8 mouse cellular contexts compared by ENCODE assay signal in the genomic region with DNA sequence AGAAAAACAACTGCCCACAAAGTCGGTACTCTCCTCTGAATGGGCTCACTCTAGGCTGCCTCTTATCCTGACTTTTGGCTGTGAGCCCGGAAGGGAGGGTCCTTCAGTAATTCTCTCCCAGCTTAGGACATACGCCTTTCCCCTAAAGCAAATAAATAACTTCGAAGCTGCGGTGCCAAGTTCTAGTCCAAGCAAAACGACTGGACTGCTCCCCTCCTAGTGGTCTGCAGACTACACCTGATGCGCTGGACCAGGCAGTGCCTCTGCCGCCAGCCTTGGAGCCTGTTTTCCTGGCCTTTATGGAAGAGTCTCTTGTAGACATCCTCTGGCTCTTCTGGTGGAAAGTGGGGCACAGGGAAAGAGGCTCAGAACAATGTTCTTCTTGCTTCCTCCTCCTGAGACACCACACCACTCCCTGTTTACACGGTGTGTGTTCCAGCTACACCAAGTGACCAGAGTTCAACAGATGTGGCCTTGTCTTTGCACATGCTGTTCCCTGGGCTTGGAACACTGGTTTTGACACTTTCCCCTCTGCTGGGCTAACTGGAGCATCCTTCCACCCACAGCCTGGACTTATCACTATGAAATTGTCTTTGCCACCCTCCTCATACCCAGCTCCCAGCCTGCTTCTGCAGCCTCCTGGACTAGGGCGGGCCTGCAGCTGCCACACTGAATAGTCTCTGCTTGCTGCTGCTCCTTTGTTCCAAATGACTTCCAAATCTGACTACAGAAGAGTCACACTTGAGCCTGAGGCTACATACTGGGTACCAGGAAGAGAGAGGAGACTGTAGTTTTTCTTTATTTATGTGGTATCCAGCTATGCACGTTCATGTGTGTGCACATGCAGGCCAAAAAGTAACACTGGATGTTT. TPM values are rescaled to one million over a fixed set of nuclear protein-coding genes. Genes with fewer than 3 reads are reported as not detected.
DNase-seq lines count a peak whose midpoint lies in the region; ATAC-seq and TF ChIP-seq lines count a peak whose summit lies in the region.

No protein-coding gene starts in this region.

- H3K9me3 ChIP-seq in heart, embryonic 15.5 days (replicated peaks) = no peaks in the 10 kb centered on the region
- H3K9me3 ChIP-seq in kidney, embryonic 16.5 days (ENCODE audit: low read length) = no peaks in the 10 kb centered on the region

- DNase-seq in retina, postnatal 1 day = peak; percentile 67
- DNase-seq in retina, embryonic 14.5 days (ENCODE audit: low spot score) = no peak

- H3K27ac ChIP-seq in embryonic fibroblast, embryonic 13.5 days (ENCODE audit: insufficient read depth, low read length) = peak overlapping the region; percentile 60
- peak overlapping the region; percentile 81 for H3K27ac ChIP-seq in heart, embryonic 15.5 days
- 0 out of 2 replicates have a peak overlapping the region, but pooled peaks have one; percentile 46 for H3K27ac ChIP-seq in kidney, embryonic 16.5 days (ENCODE audit: low read length)
- peak overlapping the region; percentile 90 for H3K27ac ChIP-seq in testis, adult 2 months (ENCODE audit: control insufficient read depth, insufficient read depth, low read depth, low read length)

- no peak overlapping the region for H3K9ac ChIP-seq in heart, embryonic 15.5 days
- H3K9ac ChIP-seq in kidney, embryonic 16.5 days (replicated peaks; ENCODE audit: low read length) = 0 out of 2 replicates have a peak overlapping the region, but pooled peaks have one; percentile 13

- no peak overlapping the region for H3K4me3 ChIP-seq in embryonic fibroblast, embryonic 13.5 days (ENCODE audit: insufficient read depth, low read length)
- H3K4me3 ChIP-seq in heart, embryonic 15.5 days = no peak overlapping the region
- H3K4me3 ChIP-seq in kidney, embryonic 16.5 days (ENCODE audit: low read length) = no peak overlapping the region
- H3K4me3 ChIP-seq in testis, adult 2 months (ENCODE audit: control insufficient read depth, low read depth, low read length) = no peak overlapping the region

- WGBS in heart, embryonic 15.5 days = 34% methylated on average over 11 of the region's 11 CpGs
- 30% methylated on average over 11 of the region's 11 CpGs for WGBS in kidney, embryonic 16.5 days

- TF ChIP-seq CTCF in embryonic fibroblast, embryonic 13.5 days (IDR thresholded peaks at IDR 0.05; ENCODE audit: borderline replicate concordance, insufficient read depth, low read length) = no peak
- TF ChIP-seq CTCF in testis, adult 2 months (IDR thresholded peaks at IDR 0.05; ENCODE audit: control insufficient read depth, insufficient read depth, insufficient replicate concordance, low read depth, low read length) = no peak

- peak overlapping the region; percentile 29; the same call in 1 of the 2 replicates for H3K4me2 ChIP-seq in heart, embryonic 15.5 days
- H3K4me2 ChIP-seq in kidney, embryonic 16.5 days (replicated peaks; ENCODE audit: low read depth, low read length) = no peak overlapping the region

- no peaks in the 10 kb centered on the region for H3K27me3 ChIP-seq in heart, embryonic 15.5 days
- H3K27me3 ChIP-seq in kidney, embryonic 16.5 days (ENCODE audit: insufficient read depth, low read length) = no peaks in the 10 kb centered on the region
- no peaks in the 10 kb centered on the region for H3K27me3 ChIP-seq in testis, adult 2 months (ENCODE audit: control insufficient read depth, insufficient read depth, low read length)

- H3K4me1 ChIP-seq in embryonic fibroblast, embryonic 13.5 days (ENCODE audit: control insufficient read depth, insufficient read depth, low read length) = peaks cover 6% of the 10 kb centered on the region
- H3K4me1 ChIP-seq in heart, embryonic 15.5 days (replicated peaks) = peaks cover 74% of the 10 kb centered on the region
- peaks cover 31% of the 10 kb centered on the region for H3K4me1 ChIP-seq in kidney, embryonic 16.5 days (ENCODE audit: insufficient read depth, low read length)
- peaks cover 12% of the 10 kb centered on the region for H3K4me1 ChIP-seq in testis, adult 2 months (ENCODE audit: control insufficient read depth, insufficient read depth, low read length)

- ATAC-seq in heart, embryonic 15.5 days (replicated peaks; ENCODE audit: insufficient number of reproducible peaks, insufficient read depth, low FRiP score, low read depth) = peak; percentile 56; the same call in 1 of the 2 replicates
- peak; percentile 20 for ATAC-seq in kidney, embryonic 16.5 days (ENCODE audit: low FRiP score, low TSS enrichment)
- 0 out of 2 replicates have a peak, but pooled peaks have one; percentile 17 for ATAC-seq in megakaryocyte progenitor cell, adult 5-6 weeks (replicated peaks; ENCODE audit: poor library complexity)
- no peak for ATAC-seq in inflammation-experienced regulatory T-cells, adult 6 months

- no peaks in the 10 kb centered on the region for H3K36me3 ChIP-seq in heart, embryonic 15.5 days
- H3K36me3 ChIP-seq in kidney, embryonic 16.5 days (ENCODE audit: insufficient read depth, low read length) = no peaks in the 10 kb centered on the region
- no peaks in the 10 kb centered on the region for H3K36me3 ChIP-seq in testis, adult 2 months (ENCODE audit: control insufficient read depth, insufficient read depth, low read length)

- TF ChIP-seq POLR2A in embryonic fibroblast, embryonic 13.5 days (IDR thresholded peaks at IDR 0.05; ENCODE audit: low read depth, low read length) = no peak
- TF ChIP-seq POLR2A in testis, adult 2 months (IDR thresholded peaks at IDR 0.05; ENCODE audit: control insufficient read depth, low read depth, low read length) = no peak; the same call in 1 of the 2 replicates

RNA-seq across cellular contexts. Expression of a gene that starts 23.5 kb away (rescaled TPM):
- 25.9 and 27.8 TPM in 2 replicates for polyA plus RNA-seq in embryonic fibroblast, embryonic 13.5 days (2011; ENCODE audit: insufficient read length, low read depth, missing spikeins)
- 36.1 and 40.6 TPM in 2 replicates for polyA plus RNA-seq in heart, embryonic 15.5 days (2015; fragmentation: Nextera tagmentation; extraction: Ambion mirVana)
- 56.3 and 58.0 TPM in 2 replicates for polyA plus RNA-seq in kidney, embryonic 16.5 days (2015; fragmentation: Nextera tagmentation; extraction: Ambion mirVana)
- 38.3 and 38.9 TPM in 2 replicates for total RNA-seq in megakaryocyte progenitor cell, adult 5-6 weeks (2015)
- total RNA-seq in megakaryocyte progenitor cell, adult 5-6 weeks (2017) = 27.8 and 33.2 TPM in 2 replicates
- polyA plus RNA-seq in testis, adult 2 months (2012; rRNA removed) = 97.0 and 99.2 TPM in 2 replicates
- polyA plus RNA-seq in inflammation-experienced regulatory T-cells, adult 6 months (2017; shearing (Covaris generic)) = 10 to 100 TPM; 33.7 to 57.6 (median 44.3) TPM

RNA-seq across cellular contexts. Expression of a gene that starts 23.8 kb away (rescaled TPM):
- polyA plus RNA-seq in embryonic fibroblast, embryonic 13.5 days (2011; ENCODE audit: insufficient read length, low read depth, missing spikeins) = 47.3 and 63.4 TPM in 2 replicates
- polyA plus RNA-seq in heart, embryonic 15.5 days (2015; fragmentation: Nextera tagmentation; extraction: Ambion mirVana) = 85.4 and 92.2 TPM in 2 replicates
- polyA plus RNA-seq in kidney, embryonic 16.5 days (2015; fragmentation: Nextera tagmentation; extraction: Ambion mirVana) = 93.6 and 95.2 TPM in 2 replicates
- total RNA-seq in megakaryocyte progenitor cell, adult 5-6 weeks (2015) = 54.5 and 55.9 TPM in 2 replicates
- total RNA-seq in megakaryocyte progenitor cell, adult 5-6 weeks (2017) = 32.6 and 35.1 TPM in 2 replicates
- polyA plus RNA-seq in testis, adult 2 months (2012; rRNA removed) = 41.3 and 42.5 TPM in 2 replicates
- polyA plus RNA-seq in inflammation-experienced regulatory T-cells, adult 6 months (2017; shearing (Covaris generic)) = 10 to 100 TPM; 89.0 to 99.4 (median 91.1) TPM

RNA-seq across cellular contexts. Expression of a gene that starts 27.5 kb away (rescaled TPM):
- 150 and 156 TPM in 2 replicates for polyA plus RNA-seq in embryonic fibroblast, embryonic 13.5 days (2011; ENCODE audit: insufficient read length, low read depth, missing spikeins)
- polyA plus RNA-seq in heart, embryonic 15.5 days (2015; fragmentation: Nextera tagmentation; extraction: Ambion mirVana) = 22.7 and 33.4 TPM in 2 replicates
- polyA plus RNA-seq in kidney, embryonic 16.5 days (2015; fragmentation: Nextera tagmentation; extraction: Ambion mirVana) = 30.6 and 31.9 TPM in 2 replicates
- total RNA-seq in megakaryocyte progenitor cell, adult 5-6 weeks (2015) = 0.37 and 2.4 TPM in 2 replicates
- total RNA-seq in megakaryocyte progenitor cell, adult 5-6 weeks (2017) = 0.41 and 0.42 TPM in 2 replicates
- 19.9 and 23.0 TPM in 2 replicates for polyA plus RNA-seq in testis, adult 2 months (2012; rRNA removed)
- polyA plus RNA-seq in inflammation-experienced regulatory T-cells, adult 6 months (2017; shearing (Covaris generic)) = 10 to 100 TPM; 11.5 to 25.9 (median 14.4) TPM
